Mouse (Mus musculus): Measurements from ENCODE around the gene Hsp90aa1.
"Not testable (repeated sequence)": the region's sequence is repeated elsewhere in the genome, so short reads cannot be mapped to it uniquely, and the experiment has no call there.

Hsp90aa1 gene

GRCm38 (mm10) chr12:110698523-110699170 lies 3.9 kb downstream of the Hsp90aa1 start:
- DNase-seq (ENCODE audit: low spot score) = no peak

DNA sequence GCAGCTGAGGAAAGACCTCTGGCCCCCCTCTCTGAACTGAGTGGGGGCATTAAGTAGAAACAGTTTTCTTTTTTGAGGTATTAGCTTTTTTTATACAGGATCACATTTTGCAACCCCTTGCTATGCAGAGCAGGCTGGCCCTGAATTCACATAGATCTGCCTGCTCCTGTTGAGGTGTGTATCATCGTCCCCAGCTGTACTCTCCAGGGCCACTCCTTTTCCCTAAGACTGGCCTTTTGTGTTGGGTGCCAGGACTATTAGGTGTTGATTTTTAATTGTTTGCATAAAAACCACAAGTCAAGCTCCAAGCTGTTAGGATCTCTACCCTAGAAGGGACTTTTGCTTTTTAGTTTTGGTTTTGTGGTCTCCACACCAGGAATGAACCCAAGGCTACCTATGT lies 4.4 kb downstream of the Hsp90aa1 start:
- DNase-seq (ENCODE audit: low spot score) = no peak

DNA sequence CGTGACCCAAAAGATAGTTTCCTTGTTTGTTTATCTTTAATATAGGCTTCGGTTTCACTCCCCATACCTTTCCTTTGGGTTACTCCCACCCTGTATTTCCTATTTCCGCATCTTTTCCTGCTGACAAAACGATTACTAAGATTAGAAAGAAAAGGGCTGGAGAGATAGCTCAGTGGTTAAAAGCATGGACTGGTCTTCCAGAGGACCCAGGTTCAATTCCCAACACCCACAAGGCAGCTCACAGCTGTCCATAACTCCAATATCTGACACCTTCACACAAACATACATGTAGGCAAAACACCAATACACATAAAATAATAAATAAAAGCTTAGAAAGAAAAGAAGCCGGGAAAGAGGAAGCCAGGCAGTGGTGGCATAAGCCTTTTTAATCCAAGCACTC lies 5.1 kb downstream of the Hsp90aa1 start:
- DNase-seq (ENCODE audit: low spot score) = no peak

- no peak for DNase-seq (ENCODE audit: low spot score)
Measured at GRCm38 (mm10) chr12:110696975-110697400, 5.5 kb downstream of the Hsp90aa1 start.

DNA sequence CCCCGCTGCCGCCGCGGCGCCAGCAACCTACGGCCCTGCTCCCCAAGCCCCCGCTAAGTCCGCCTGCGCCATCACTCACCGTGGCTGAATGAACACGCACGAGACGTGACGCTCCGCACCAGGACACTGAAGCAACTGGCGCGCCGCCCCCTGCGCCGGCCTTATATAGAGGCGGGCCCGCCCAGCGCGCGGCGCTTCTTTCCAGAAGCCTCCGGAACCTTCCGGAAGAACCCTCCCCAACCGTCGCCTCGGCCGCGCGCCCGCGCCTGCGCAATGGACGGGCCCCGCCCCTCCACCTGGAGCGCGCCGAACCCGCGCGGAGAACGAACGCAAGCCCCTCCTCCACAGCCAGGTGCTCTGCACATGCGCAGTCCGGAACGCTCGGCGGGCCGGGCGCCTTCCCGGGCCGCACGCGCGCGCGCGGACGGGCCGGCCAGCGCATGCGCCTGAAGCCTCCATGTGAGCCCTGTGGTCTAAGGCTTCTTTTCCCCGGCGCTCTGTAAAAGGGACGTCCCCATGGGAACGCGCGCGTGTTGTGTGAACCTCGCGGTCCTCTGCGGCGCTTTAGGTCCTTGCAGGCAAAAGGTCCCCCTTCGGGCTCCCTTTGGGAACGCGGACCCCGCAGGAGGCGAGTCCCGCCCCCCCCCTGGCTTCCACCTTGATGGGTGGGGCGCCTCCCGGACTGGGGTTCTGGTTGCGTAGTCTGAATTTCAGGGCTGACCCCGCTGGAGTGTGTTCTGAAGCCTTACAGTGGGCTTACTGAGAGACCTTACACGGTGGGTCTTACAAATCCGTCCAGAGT lies 6.2 kb downstream of the Hsp90aa1 start:
- DNase-seq (ENCODE audit: low spot score) = peak; percentile 99

DNA sequence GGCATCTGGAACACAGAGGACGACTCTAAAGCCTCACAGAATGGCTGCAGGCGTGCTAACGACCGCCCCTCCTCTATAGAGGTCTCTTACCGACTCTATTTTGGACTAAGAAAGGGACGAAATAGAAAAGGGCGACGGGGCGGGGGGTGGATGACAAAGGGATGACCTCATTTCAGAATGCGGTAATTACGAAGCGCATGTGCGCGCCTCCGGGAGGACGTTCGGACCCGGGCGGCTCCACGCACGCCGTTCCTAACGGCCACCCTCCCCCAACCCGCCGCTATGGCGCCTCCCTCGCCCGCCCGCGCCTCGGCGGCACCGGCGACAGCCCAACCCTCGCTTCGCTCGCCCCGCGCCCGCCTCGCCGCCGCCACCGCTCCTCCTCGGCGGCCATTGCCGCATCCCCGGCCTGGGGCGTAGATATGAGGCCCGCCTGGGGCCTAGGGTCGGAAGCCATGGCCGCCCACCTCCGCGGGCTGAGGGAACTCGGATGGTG lies 6.8 kb downstream of the Hsp90aa1 start:
- DNase-seq (ENCODE audit: low spot score) = peak; percentile 75

DNA sequence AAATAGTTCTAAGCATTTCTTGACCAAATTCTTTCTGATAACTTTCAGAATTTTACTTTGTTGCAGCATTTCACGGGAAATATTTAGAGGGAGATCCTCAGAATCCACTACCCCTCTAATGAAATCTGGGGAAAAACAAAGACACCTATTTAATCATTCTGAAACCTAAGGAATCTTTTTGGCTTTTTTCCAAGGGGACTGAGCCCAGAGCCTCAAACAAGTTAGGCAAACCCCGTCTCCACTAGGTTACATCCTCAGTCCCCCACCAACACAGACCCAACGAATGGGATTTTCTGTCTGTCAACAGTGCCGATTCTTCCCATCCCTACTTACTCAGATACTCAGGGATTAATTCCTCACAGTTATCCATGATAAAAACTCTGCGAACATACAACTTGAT lies 9.2 kb downstream of the Hsp90aa1 start:
- DNase-seq (ENCODE audit: low spot score) = not testable (repeated sequence)

DNA sequence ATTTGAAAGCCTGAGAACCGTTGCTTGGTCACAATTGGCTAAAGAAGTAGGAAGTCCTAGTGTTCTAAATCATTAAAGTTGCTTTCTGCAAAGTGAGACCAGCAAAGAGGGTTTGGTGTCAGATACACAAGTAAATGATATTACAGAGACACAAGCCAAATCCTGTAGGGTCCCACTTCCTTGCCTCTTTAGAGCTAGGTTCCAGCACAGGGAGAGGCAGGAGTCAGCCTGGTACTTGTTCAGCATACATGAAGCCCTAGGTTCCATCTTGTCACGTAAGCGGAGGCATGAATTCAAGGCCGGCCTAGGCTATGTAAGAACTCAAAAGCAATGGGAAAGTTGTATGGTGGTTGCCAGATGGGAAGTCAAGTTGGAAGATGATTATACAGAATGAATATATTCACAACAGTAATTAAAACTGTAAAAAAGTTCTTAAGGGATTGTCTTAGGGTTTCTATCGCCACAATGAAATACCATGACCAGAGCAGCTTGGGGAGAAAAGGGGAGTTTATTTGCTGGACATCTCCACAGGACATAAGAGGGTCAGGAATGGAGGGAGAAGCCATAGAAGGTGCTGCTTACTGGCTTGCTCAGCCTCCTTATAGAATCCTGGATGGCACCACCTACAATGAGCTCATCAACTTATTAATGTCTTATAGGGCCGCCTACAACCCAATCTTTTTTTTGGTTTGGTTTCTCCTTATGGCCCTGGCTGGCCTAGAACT lies 12.4 kb downstream of the Hsp90aa1 start:
- DNase-seq (ENCODE audit: low spot score) = no peak

GRCm38 (mm10) chr12:110688921-110689320 lies 13.6 kb downstream of the Hsp90aa1 start:
- DNase-seq (ENCODE audit: low spot score) = not testable (repeated sequence)

- DNase-seq (ENCODE audit: low spot score) = peak; percentile 81
Measured at GRCm38 (mm10) chr12:110687894-110688734, 14.4 kb downstream of the Hsp90aa1 start.

DNA sequence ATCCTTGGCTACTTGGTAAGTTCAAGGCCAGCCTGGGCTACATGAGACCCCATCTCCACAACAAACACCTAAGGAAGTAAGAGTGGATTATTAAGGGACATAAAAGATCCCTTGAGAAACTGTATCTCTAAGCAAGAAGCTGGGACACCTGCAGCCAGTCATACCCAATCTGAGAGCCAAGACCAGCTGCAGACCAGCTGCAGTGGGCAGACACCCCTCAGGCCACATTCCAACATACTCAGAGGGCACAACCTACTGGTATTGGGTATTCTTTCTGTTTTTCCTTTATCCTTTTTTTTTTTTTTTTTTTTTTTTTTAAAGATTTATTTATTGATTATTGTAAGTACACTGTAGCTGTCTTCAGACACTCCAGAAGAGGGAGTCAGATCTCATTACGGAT lies 18.9 kb downstream of the Hsp90aa1 start:
- no peak for DNase-seq (ENCODE audit: low spot score)

DNA sequence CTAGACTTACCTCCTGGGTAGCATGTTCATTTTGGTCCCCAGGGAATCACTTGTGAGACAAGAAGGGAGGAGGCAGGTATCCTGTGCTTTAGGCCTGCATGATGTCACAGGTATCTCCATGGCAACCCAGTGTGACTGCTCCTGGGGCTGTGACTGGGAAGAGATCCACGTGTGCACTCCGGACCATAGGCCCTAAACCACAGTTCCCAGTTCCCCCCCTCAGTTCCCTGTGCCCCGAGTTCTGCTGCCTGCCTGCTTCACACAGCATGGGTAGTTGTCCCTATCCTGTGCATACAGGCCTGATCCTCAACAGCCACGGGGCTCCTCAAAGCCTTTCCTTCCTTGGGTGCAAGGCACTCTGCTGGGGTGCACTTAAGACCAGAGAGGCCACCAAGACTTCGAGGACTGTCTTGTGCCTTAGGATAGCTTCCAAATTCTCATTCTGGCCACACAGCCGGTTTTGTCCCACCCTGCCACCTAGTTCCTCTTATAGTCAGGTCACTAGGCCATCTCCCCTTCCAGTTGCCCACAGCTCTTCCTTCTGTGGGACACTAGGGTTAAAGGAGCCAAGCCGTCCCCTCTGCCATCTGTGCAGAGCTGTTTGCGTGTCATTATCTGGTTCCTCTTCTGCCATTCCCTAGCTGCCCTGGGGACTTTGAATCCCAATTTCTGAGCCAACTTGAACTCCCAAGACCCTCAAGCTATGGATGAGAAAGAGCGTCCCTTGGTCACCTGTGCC lies 19.8 kb downstream of the Hsp90aa1 start, which contains the start of gene 1700001K19Rik:
Gene 1700001K19Rik, minus strand, starts transcription at position 59 of the 739 bp plus-strand sequence.
- no peak for DNase-seq (ENCODE audit: low spot score)

- DNase-seq (ENCODE audit: low spot score) = no peak
Measured at GRCm38 (mm10) chr12:110681878-110682277, 20.6 kb downstream of the Hsp90aa1 start.

GRCm38 (mm10) chr12:110681191-110681590 lies 21.3 kb downstream of the Hsp90aa1 start:
- DNase-seq (ENCODE audit: low spot score) = peak; percentile 65

- no peak for DNase-seq (ENCODE audit: low spot score)
Measured at GRCm38 (mm10) chr12:110674243-110674642, 28.3 kb downstream of the Hsp90aa1 start.

DNA sequence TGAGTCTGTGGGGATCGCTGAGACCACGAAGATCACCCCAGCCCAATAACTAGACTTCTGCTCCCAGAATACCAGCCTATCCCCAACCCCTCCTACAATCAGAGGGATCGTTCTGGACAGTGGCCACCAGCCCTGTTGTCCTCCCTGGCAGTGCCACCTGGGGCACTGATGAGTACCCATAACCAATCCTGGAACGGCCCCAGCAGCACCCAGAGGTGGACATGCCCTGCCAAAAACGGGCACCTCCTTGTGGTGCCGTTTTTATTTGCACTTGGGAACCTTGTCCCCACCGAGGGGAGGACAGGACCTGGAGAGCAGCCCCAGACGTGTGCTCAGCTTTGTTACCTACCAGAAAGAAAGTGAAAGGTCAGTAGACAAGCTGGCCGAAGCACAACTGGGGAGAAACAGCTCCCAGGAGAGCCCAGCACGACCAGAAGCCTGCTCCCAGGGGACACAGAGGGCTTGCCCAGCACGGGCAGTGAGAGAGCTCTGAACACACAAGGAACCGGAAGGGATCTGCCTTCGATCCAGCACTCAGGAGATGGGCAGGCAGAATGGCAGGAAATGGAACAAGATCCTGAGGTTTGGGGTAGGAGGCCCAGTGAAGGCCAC lies 35.0 kb downstream of the Hsp90aa1 start:
- DNase-seq (ENCODE audit: low spot score) = peak; percentile 69

DNA sequence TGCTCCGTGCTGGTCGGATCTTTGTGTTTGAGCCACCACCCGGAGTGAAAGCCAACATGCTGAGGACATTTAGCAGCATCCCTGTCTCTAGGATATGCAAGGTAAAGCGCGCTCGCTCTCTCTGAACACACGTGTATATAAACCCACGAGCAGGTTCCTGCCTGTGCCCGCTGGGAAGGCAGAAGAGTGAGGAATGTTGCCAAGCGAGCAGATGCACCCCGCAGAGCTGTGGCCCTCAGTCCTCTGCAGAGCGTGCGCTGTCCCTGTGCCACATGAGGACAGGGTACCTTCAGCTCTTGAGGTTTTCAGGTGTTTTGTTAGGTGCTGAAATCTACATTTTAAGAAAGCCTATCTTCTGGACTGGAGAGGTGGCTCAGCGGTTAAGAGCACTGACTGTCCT lies 40.8 kb downstream of the Hsp90aa1 start:
- DNase-seq (ENCODE audit: low spot score) = no peak

GRCm38 (mm10) chr12:110651464-110651863 lies 51.1 kb downstream of the Hsp90aa1 start:
- no peak for DNase-seq (ENCODE audit: low spot score)

GRCm38 (mm10) chr12:110650241-110650641 lies 52.3 kb downstream of the Hsp90aa1 start:
- no peak for DNase-seq (ENCODE audit: low spot score)
